Mouse (Mus musculus) liver, embryonic 14.5 days (tissue): Measurements from ENCODE around the gene Pde6h.

ENCODE experiments used
- CTCF ChIP-seq: IDR thresholded peaks from 2 replicates; pipeline ENCODE4 v1.5.1; 2016; ENCODE audit warnings: antibody characterized with exemption, low read depth, control low read depth
- EP300 ChIP-seq: IDR thresholded peaks from 2 replicates; pipeline ENCODE4 v1.6.1; 2016; ENCODE audit warnings: antibody characterized with exemption, low read depth

GRCm38 (mm10) chr6:136939326-136940187, 15.9 kb downstream of the Pde6h start:
- TF ChIP-seq EP300 (no peak), CTCF (no peak)
